Comparison of ENCODE assay signal across 8 mouse cellular contexts in genomic region chr1:159686476-159687231, GRCm38 (mm10).
A peak's percentile ranks its signal among the peaks of the same experiment; 100 is the strongest.
DNase-seq lines count a peak whose midpoint lies in the region; ATAC-seq lines count a peak whose summit lies in the region.

No protein-coding gene starts in this region.

- no peaks in the 10 kb centered on the region for H3K9me3 ChIP-seq in embryonic facial prominence, embryonic 14.5 days (ENCODE audit: control insufficient read depth, low read length)
- H3K9me3 ChIP-seq in heart, embryonic 13.5 days = no peaks in the 10 kb centered on the region

- H3K4me2 ChIP-seq in embryonic facial prominence, embryonic 14.5 days (ENCODE audit: low read depth, low read length) = no peak overlapping the region
- H3K4me2 ChIP-seq in heart, embryonic 13.5 days = peak overlapping the region; percentile 19; the same call in 1 of the 2 replicates

- ATAC-seq in embryonic facial prominence, embryonic 14.5 days (ENCODE audit: low read depth) = peak; percentile 83
- ATAC-seq in heart, embryonic 13.5 days (ENCODE audit: extremely low read depth, insufficient number of reproducible peaks, low FRiP score, low TSS enrichment) = no peak

- H3K27me3 ChIP-seq in embryonic facial prominence, embryonic 14.5 days (replicated peaks; ENCODE audit: control insufficient read depth, insufficient read depth, low read length) = no peaks in the 10 kb centered on the region
- no peaks in the 10 kb centered on the region; the same call in 1 of the 2 replicates for H3K27me3 ChIP-seq in heart, embryonic 13.5 days (replicated peaks)

- no peak overlapping the region for H3K27ac ChIP-seq in embryonic facial prominence, embryonic 14.5 days (replicated peaks; ENCODE audit: low read depth, low read length)
- H3K27ac ChIP-seq in heart, embryonic 13.5 days (replicated peaks) = peak overlapping the region; percentile 57; the same call in 1 of the 2 replicates

- WGBS in embryonic facial prominence, embryonic 14.5 days = 46% methylated on average over 9 of the region's 9 CpGs
- 27% methylated on average over 9 of the region's 9 CpGs for WGBS in heart, embryonic 13.5 days

- peak; percentile 13 for DNase-seq in spleen, adult 12 weeks (ENCODE audit: low spot score)
- DNase-seq in spleen, adult 18-20 months = no peak
- peak; percentile 91 for DNase-seq in embryonic facial prominence, embryonic 14.5 days (ENCODE audit: low spot score)
- DNase-seq in layer of hippocampus, adult 11-12 months (ENCODE audit: low spot score) = peak; percentile 74
- peak; percentile 49 for DNase-seq in lung, postnatal 25 days (ENCODE audit: low spot score)
- peak; percentile 70 to 77 for DNase-seq in spleen, postnatal 4 days (ENCODE audit: low spot score in 2 of 2)
- DNase-seq in thymus, postnatal 4 days = no peak

- H3K4me3 ChIP-seq in embryonic facial prominence, embryonic 14.5 days (ENCODE audit: low read depth, low read length) = no peak overlapping the region
- no peak overlapping the region for H3K4me3 ChIP-seq in heart, embryonic 13.5 days

- no peaks in the 10 kb centered on the region for H3K36me3 ChIP-seq in embryonic facial prominence, embryonic 14.5 days (ENCODE audit: control insufficient read depth, insufficient read depth, low read length)
- H3K36me3 ChIP-seq in heart, embryonic 13.5 days = no peaks in the 10 kb centered on the region

- H3K9ac ChIP-seq in embryonic facial prominence, embryonic 14.5 days (ENCODE audit: low read depth, low read length) = no peak overlapping the region
- no peak overlapping the region for H3K9ac ChIP-seq in heart, embryonic 13.5 days

- peaks cover 9% of the 10 kb centered on the region for H3K4me1 ChIP-seq in embryonic facial prominence, embryonic 14.5 days (ENCODE audit: control insufficient read depth, insufficient read depth, low read length)
- peaks cover 16% of the 10 kb centered on the region for H3K4me1 ChIP-seq in heart, embryonic 13.5 days

Comparison
In these comparisons a context has a peak if more than half of its experiments do, and no peak if none do; other contexts are left out.
1. DNase-seq: peak in spleen, adult 12 weeks (single experiment), embryonic facial prominence, embryonic 14.5 days (single experiment), layer of hippocampus, adult 11-12 months (single experiment), lung, postnatal 25 days (single experiment) and spleen, postnatal 4 days (2 of 2); none in spleen, adult 18-20 months (0 of 2) and thymus, postnatal 4 days (single experiment).